Mouse (Mus musculus) ES-Bruce4 (cell line): Measurements from ENCODE around the gene Mif4gd. TPM values are rescaled to one million over a fixed set of nuclear protein-coding genes. Genes with fewer than 3 reads are reported as not detected.
A peak's percentile ranks its signal among the peaks of the same experiment; 100 is the strongest.

Source experiments
- H3K27ac ChIP-seq: 2 replicates; pipeline ENCODE4 v1.5.1; 2012; ENCODE audit warnings: low read length, inconsistent platforms; ENCODE audit not compliant: insufficient read depth
- H3K27me3 ChIP-seq: 2 replicates; pipeline ENCODE4 v1.6.1; 2012; ENCODE audit warnings: mild to moderate bottlenecking, low read length, inconsistent platforms; ENCODE audit not compliant: control insufficient read depth, poor library complexity, insufficient read depth, severe bottlenecking
- H3K36me3 ChIP-seq: 2 replicates; pipeline ENCODE4 v1.6.1; 2012; ENCODE audit warnings: inconsistent platforms, mild to moderate bottlenecking, low read length, moderate library complexity; ENCODE audit not compliant: control insufficient read depth, poor library complexity, insufficient read depth, severe bottlenecking
- H3K4me1 ChIP-seq: one replicate; pipeline ENCODE4 v1.8.1; 2011; ENCODE audit warnings: low read length; ENCODE audit not compliant: control insufficient read depth, insufficient read depth
- H3K4me3 ChIP-seq: 2 replicates; pipeline ENCODE4 v1.5.1; 2011; ENCODE audit warnings: low read depth, mild to moderate bottlenecking, low read length
- H3K9ac ChIP-seq: 2 replicates; pipeline ENCODE4 v1.6.1; 2012; ENCODE audit warnings: low read depth, mild to moderate bottlenecking, inconsistent platforms; ENCODE audit not compliant: poor library complexity, severe bottlenecking
- H3K9me3 ChIP-seq: replicated peaks from 2 replicates; pipeline ENCODE4 v1.6.1; 2012; ENCODE audit warnings: mild to moderate bottlenecking, low read length, inconsistent platforms; ENCODE audit not compliant: control insufficient read depth, poor library complexity, insufficient read depth, severe bottlenecking
- CTCF ChIP-seq: IDR thresholded peaks from one replicate; pipeline ENCODE4 v1.8.1; 2011; ENCODE audit warnings: low read depth, low read length
- EP300 ChIP-seq: IDR thresholded peaks from 2 replicates; pipeline ENCODE4 v1.6.1; 2011; ENCODE audit warnings: low read depth, low read length; ENCODE audit not compliant: insufficient read depth
- POLR2A ChIP-seq: IDR thresholded peaks from one replicate; pipeline ENCODE4 v1.8.1; 2011; ENCODE audit warnings: low read length; ENCODE audit not compliant: insufficient read depth
- polyA plus RNA-seq: library from polyadenylated mRNA; stranded (reverse); fragments of >200 nt; gene quantifications from 2 replicates; pipeline ENCODE4 v1.2.4, GENCODE M21; 2011; ENCODE audit warnings: low read depth; ENCODE audit not compliant: missing spikeins, insufficient read depth, insufficient read length

Gene Mif4gd
- polyA plus RNA-seq, 1 experiment: 50.4 TPM

DNA sequence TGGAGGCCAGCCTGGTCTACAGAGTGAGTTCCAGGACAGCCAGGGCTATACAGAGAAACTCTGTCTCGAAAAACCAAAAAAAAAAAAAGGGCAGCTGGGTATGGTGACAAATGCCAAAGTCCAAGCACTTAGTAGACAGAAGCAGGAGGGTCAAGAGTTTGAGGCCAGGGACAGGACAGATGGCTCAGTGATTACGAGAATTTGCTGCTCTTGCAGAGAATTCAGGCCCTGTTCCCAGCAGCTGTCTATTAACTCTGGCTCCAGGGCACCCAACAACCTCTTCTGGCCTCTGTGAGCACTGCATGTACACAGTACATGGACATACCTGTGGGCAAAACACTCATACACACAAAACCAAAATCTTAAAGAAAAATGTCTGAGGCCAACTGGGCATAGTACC lies 5.2 kb upstream of the Mif4gd start:
- H3K36me3 ChIP-seq: peaks cover 9% of the 10 kb centered on the region
- H3K9me3 ChIP-seq: no peaks in the 10 kb centered on the region
- H3K9ac ChIP-seq: peak overlapping the region; percentile 31; the same call in 1 of the 2 replicates

DNA sequence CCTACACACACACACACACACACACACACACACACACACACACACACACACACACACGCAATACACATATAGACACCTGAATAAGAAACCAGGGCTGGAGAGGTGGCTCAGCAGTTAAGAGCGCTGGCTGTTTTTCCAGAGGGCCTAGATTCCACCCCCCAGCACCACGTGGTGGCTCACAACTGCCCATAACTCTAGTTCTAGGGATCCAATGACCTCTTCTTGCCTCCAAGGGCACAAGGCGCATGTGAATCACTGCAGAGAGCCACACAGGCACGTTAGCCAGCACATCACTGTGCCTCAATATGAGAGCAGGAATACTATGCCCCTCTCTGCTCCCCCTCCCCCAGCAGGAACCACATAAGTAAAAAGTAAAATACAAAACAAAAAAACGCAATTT lies 4.1 kb upstream of the Mif4gd start:
- no peaks in the 10 kb centered on the region for H3K27me3 ChIP-seq
- no peaks in the 10 kb centered on the region for H3K36me3 ChIP-seq
- H3K4me1 ChIP-seq: peaks cover 5% of the 10 kb centered on the region
- H3K9me3 ChIP-seq: no peaks in the 10 kb centered on the region
- peak overlapping the region; percentile 31 for H3K9ac ChIP-seq
- TF ChIP-seq CTCF: no peak
- no peak for TF ChIP-seq POLR2A
- no peak for TF ChIP-seq EP300
- peak overlapping the region; percentile 70 for H3K27ac ChIP-seq
- H3K4me3 ChIP-seq: peak overlapping the region; percentile 17

More for the DNA sequence above, 5.2 kb upstream of the Mif4gd start:
- H3K4me3 ChIP-seq: no peak overlapping the region
- H3K4me1 ChIP-seq: peaks cover 5% of the 10 kb centered on the region
- TF ChIP-seq POLR2A (no peak), EP300 (no peak), CTCF (no peak)
- no peak overlapping the region for H3K27ac ChIP-seq
- no peaks in the 10 kb centered on the region for H3K27me3 ChIP-seq

DNA sequence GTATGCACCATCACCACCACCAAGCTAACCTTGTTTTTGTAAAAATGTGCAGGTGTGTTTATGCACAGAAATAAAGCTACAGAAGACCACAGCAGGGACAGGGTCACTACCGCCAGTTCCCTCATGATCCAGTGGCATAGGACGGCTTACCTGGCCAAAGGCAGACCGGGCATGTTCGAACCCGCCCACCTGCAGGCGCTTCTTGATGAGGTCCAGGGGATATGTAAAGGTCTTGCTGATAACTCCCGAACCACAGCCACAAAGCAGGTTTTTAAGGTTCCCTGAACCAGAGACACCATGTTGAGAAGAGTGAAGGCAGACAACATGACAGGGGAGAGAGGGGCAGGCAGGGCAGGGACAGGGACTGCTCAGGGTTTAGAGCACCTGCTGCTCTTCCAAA lies 3.6 kb upstream of the Mif4gd start:
- Histone ChIP-seq H3K4me1 (peaks cover 5% of the 10 kb centered on the region), H3K27me3 (no peaks in the 10 kb centered on the region), H3K9ac (peak overlapping the region; percentile 31), H3K9me3 (no peaks in the 10 kb centered on the region), H3K36me3 (0 out of 2 replicates have a peak, but pooled peaks cover under 1% of the 10 kb centered on the region), H3K4me3 (no peak overlapping the region), H3K27ac (peak overlapping the region; percentile 70)
- TF ChIP-seq POLR2A (no peak), CTCF (no peak)

DNA sequence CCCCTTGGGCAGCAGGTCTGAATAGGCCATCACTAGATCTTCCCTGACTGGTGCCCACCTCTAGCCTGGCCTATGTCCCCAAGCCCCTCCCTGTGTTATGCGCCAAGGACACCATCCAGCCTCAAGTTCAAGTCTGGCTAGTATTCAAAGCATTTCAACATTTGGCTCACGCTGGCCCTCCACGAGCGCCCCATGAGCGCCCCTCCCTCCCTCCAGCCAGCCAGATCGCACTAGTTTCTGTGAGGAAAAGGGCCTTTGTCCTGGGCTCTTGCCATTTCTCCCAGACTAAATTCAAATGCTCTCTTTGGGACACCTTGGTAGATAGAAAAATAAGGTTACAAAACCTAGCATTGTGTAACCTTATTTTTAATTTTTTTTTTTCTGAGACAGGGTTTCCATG lies 3.1 kb upstream of the Mif4gd start:
- Histone ChIP-seq H3K9ac (peak overlapping the region; percentile 62), H3K4me3 (peak overlapping the region; percentile 18), H3K4me1 (peaks cover 5% of the 10 kb centered on the region), H3K27ac (peak overlapping the region; percentile 86), H3K9me3 (no peaks in the 10 kb centered on the region), H3K27me3 (no peaks in the 10 kb centered on the region), H3K36me3 (0 out of 2 replicates have a peak, but pooled peaks cover 5% of the 10 kb centered on the region)
- TF ChIP-seq EP300 (0 out of 2 replicates have a peak, but pooled peaks have one; percentile 16), POLR2A (no peak)

DNA sequence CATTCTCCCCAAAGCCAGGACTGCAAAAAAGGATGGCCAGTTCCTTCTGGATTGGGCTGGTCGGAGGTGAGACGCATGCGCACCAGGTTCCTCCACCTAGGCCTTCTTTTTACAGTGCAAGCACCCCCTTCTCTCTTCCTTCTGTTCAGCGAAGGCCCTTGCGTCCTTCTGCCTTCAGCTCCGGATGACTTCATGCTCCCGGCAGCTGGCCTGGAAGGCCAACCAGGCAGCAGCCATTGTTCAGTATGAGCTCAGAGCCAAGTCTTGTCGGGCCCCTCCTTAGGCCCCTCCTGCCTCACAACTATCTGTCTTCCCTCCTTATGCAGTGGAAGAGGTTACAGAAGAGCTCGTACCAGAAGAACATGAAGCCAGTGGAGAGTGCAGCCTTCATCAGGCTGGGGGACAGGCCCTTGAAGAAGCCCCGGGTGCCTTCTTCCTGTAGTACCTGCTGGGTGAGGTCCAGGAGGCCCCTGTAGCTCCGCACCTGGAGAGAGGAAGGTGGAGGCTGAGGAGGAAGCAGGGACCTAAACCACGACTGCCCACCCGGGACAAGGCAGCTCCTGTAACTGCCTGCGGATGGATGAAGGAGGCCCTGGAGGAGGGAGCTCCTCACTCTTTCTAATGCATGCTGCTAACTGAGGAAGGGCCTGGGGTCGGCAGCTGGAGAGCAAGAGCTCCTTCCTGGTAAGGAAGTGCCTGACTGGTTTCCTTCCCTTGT lies 2.5 kb upstream of the Mif4gd start:
- Histone ChIP-seq H3K9me3 (no peaks in the 10 kb centered on the region), H3K9ac (peak overlapping the region; percentile 62), H3K4me1 (peaks cover 5% of the 10 kb centered on the region), H3K27me3 (no peaks in the 10 kb centered on the region), H3K36me3 (0 out of 2 replicates have a peak, but pooled peaks cover 6% of the 10 kb centered on the region), H3K4me3 (peak overlapping the region; percentile 18), H3K27ac (peak overlapping the region; percentile 86)
- TF ChIP-seq CTCF (no peak), EP300 (peak; percentile 66; the same call in 1 of the 2 replicates), POLR2A (no peak)

DNA sequence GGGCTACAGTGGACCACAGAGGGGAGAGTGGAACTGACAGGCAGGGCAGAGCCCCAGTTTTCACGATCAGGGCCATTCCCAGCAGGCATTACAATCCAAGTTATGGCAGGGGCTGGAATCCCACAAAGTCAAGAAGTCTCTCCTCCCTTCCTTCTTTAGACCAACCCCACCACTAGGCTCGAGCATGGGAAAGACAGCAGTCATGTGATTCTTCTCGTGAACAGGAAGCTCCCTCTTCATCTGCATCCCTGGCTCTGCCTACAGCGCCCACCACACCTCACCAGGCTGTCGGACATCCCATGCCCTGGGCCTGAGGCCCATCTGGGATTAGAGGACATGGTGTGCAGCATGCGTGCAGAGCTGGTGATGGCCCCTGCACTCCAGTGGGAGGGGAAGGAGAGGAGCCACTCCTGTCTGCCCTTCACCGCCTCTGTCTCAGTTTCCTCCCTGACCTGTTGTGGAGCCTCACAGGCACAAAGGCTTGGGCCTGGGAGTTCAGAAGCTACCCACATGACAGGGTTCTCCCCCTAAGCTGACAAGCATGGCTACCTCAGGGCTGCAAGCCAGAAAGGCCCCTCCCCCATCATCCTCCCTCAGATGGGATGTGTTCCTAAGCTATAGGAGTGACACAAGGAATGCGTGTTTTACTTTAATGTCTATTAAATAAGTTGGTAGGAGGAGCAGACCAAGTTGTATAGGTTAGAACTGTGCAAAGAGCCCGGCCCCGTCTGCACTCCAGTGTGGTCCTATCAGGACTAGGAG lies 1.8 kb upstream of the Mif4gd start:
- H3K36me3 ChIP-seq: 0 out of 2 replicates have a peak, but pooled peaks cover 6% of the 10 kb centered on the region
- H3K9ac ChIP-seq: peak overlapping the region; percentile 62
- H3K4me3 ChIP-seq: 0 out of 2 replicates have a peak overlapping the region, but pooled peaks have one; percentile 3
- TF ChIP-seq CTCF (no peak), EP300 (0 out of 2 replicates have a peak, but pooled peaks have one; percentile 3), POLR2A (peak; percentile 32)
- peaks cover 5% of the 10 kb centered on the region for H3K4me1 ChIP-seq
- H3K27ac ChIP-seq: peak overlapping the region; percentile 86
- H3K27me3 ChIP-seq: no peaks in the 10 kb centered on the region
- H3K9me3 ChIP-seq: no peaks in the 10 kb centered on the region
